ENCODE assay signal across 10 mouse cellular contexts in the genomic region with DNA sequence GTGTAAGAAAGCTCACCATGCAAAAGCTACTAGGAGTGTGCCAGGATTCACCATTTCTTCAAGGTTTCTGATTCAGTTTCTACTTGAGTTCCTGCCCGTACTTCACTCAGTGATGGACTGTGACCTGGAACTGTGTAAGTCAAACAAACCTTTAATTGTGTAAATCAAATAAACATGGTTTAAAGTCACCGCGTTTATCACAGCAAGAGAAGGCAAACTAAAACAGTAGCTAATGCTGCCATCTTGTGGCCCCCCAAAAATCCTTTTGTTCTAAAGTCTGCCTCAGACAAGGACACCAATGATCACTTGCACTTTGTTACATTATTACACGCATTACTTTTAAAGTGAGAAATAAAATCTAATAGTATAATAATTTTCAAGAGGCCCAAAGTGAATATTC.
DNase-seq lines count a peak whose midpoint lies in the region; ATAC-seq and TF ChIP-seq lines count a peak whose summit lies in the region.
"Had no signal": no experiment of that assay in that cellular context is flagged by ENCODE, and none has a peak within 500 bp of the region (broad histone marks: within the 10 kb centered on the region; RNA-seq: fewer than 3 reads in every experiment).

No protein-coding gene starts in this region.

- H3K9me3 ChIP-seq in midbrain, embryonic 16.5 days (replicated peaks; ENCODE audit: control insufficient read depth, low read length, poor library complexity, severe bottlenecking) = no peaks in the 10 kb centered on the region
- H3K9me3 ChIP-seq: embryonic facial prominence, embryonic 12.5 days had no signal

- no peaks in the 10 kb centered on the region for H3K36me3 ChIP-seq in midbrain, embryonic 16.5 days (ENCODE audit: control insufficient read depth, insufficient read depth, low read length)
- H3K36me3 ChIP-seq: embryonic facial prominence, embryonic 12.5 days had no signal

- no peak overlapping the region for H3K9ac ChIP-seq in midbrain, embryonic 16.5 days (ENCODE audit: low read depth, low read length)
- H3K9ac ChIP-seq: embryonic facial prominence, embryonic 12.5 days had no signal

- ATAC-seq in midbrain, embryonic 16.5 days = no peak
- no peak for ATAC-seq in activated CD4-positive, CD25-positive, alpha-beta regulatory T cell, adult 4 months

- peak overlapping the region; percentile 28; the same call in 1 of the 2 replicates for H3K4me2 ChIP-seq in midbrain, embryonic 16.5 days (ENCODE audit: low read length)
- H3K4me2 ChIP-seq: embryonic facial prominence, embryonic 12.5 days had no signal

- DNase-seq in 3T3-L1 (ENCODE audit: low read depth, low spot score) (peak; percentile 58), ES-CJ7 (ENCODE audit: low read depth, low spot score) (peak; percentile 3)
- DNase-seq in embryo, embryonic 9.5 days (ENCODE audit: extremely low spot score) = peak; percentile 35
- peak; percentile 22 to 44 for DNase-seq in heart, postnatal 10 days
- peak; percentile 23 to 31 for DNase-seq in layer of hippocampus, adult 2 months (ENCODE audit: low spot score in 2 of 2)
- DNase-seq in urinary bladder, postnatal 4 days (ENCODE audit: low spot score in 2 of 2) = no peak

- intact Hi-C loops in heart, postnatal 10 days (cut with DNase I) = loop anchor here (1.0 kb wide), 1 partner anchor 257 kb away; no protein-coding TSS in a partner anchor

- peak; percentile 75 for TF ChIP-seq CTCF in layer of hippocampus, adult 2 months (conservative IDR thresholded peaks at IDR 0.05)

- no peak overlapping the region for H3K27ac ChIP-seq in layer of hippocampus, adult 2 months
- H3K27ac ChIP-seq in midbrain, embryonic 16.5 days (ENCODE audit: low read length) = no peak overlapping the region
- H3K27ac ChIP-seq: embryonic facial prominence, embryonic 12.5 days; macrophage had no signal

- no peaks in the 10 kb centered on the region for H3K4me1 ChIP-seq in midbrain, embryonic 16.5 days (ENCODE audit: control insufficient read depth, insufficient read depth, low read length)
- H3K4me1 ChIP-seq: embryonic facial prominence, embryonic 12.5 days had no signal

- no peak overlapping the region for H3K4me3 ChIP-seq in layer of hippocampus, adult 2 months
- no peak overlapping the region for H3K4me3 ChIP-seq in midbrain, embryonic 16.5 days (ENCODE audit: low read depth, low read length)
- H3K4me3 ChIP-seq: embryonic facial prominence, embryonic 12.5 days had no signal

- no peaks in the 10 kb centered on the region for H3K27me3 ChIP-seq in midbrain, embryonic 16.5 days (ENCODE audit: control insufficient read depth, insufficient read depth, low read depth, low read length)
- H3K27me3 ChIP-seq: embryonic facial prominence, embryonic 12.5 days had no signal

- 28% methylated on average over 4 of the region's 4 CpGs for WGBS in midbrain, embryonic 16.5 days

Comparison
In these comparisons a context has a peak if more than half of its experiments do, and no peak if none do; other contexts are left out.
1. DNase-seq: peak in 3T3-L1 (single experiment), ES-CJ7 (single experiment), embryo, embryonic 9.5 days (single experiment), heart, postnatal 10 days (2 of 2) and layer of hippocampus, adult 2 months (2 of 2); none in urinary bladder, postnatal 4 days (0 of 2).